Mouse (Mus musculus) bone marrow, adult 2 months (tissue): ENCODE results near the gene Selenoo. TPM values are rescaled to one million over a fixed set of nuclear protein-coding genes. Genes with fewer than 3 reads are reported as not detected.

Source experiments
- H3K27ac ChIP-seq: fragments of 200-500 bp; 2 replicates; pipeline ENCODE4 v1.5.1; 2012; ENCODE audit warnings: low read depth, mild to moderate bottlenecking, control low read depth, inconsistent platforms, low read length; ENCODE audit not compliant: control insufficient read depth, poor library complexity, insufficient read depth
- H3K4me1 ChIP-seq: fragments of 200-500 bp; 2 replicates; pipeline ENCODE4 v1.6.1; 2011; ENCODE audit warnings: low read length; ENCODE audit not compliant: control insufficient read depth, insufficient read depth
- H3K4me3 ChIP-seq: fragments of 200-500 bp; replicated peaks from 2 replicates; pipeline ENCODE3; 2011; ENCODE audit warnings: mild to moderate bottlenecking, low read depth, low read length, control low read depth; ENCODE audit not compliant: control insufficient read depth
- CTCF ChIP-seq: fragments of 200-500 bp; IDR thresholded peaks from 2 replicates; pipeline ENCODE4 v1.5.1; 2011; ENCODE audit warnings: low read length, control low read depth; ENCODE audit not compliant: control insufficient read depth, insufficient read depth
- POLR2A ChIP-seq: fragments of 200-500 bp; IDR thresholded peaks from 2 replicates; pipeline ENCODE4 v1.6.1; 2011; ENCODE audit warnings: low read depth, mild to moderate bottlenecking, control low read depth, low read length, borderline replicate concordance; ENCODE audit not compliant: control insufficient read depth
- WGBS: fragments of 180-500 bp; shearing (Covaris S2); methylation state at CpG from one replicate; pipeline ENCODE4 v1.1.7; 2018; 5-methylcytosine and 5-hydroxymethylcytosine counted together
- polyA plus RNA-seq: library from polyadenylated mRNA; stranded (reverse); fragments of >200 nt; gene quantifications from 2 replicates; pipeline ENCODE4 v1.2.4, GENCODE M21; 2011; ENCODE audit warnings: low replicate concordance; ENCODE audit not compliant: missing spikeins, insufficient read depth, insufficient read length

Selenoo gene
- polyA plus RNA-seq, 1 experiment = 17.9 TPM

DNA sequence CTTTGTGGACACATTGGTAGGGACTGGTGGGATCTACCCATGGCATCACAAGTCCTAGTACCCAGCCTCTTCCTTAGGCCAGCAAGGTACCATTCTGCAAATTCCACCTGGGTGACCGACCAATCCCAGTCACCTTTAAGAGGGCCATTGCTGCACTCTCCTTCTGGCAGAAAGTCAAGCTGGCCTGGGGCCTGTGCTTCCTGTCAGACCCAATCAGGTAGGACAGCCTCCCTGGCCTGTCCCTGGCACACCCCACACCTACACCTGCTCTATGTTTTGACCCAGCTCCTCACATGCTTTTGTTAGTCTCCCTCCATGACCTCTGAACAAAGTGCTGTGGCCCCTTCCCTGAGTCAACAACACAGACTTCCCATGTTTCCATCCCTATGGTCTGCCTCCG lies 4.1 kb upstream of the Selenoo start:
- H3K4me1 ChIP-seq = no peaks in the 10 kb centered on the region; the same call in 1 of the 2 replicates
- H3K27ac ChIP-seq = no peak overlapping the region
- TF ChIP-seq CTCF (no peak), POLR2A (no peak)
- no peak overlapping the region for H3K4me3 ChIP-seq
- WGBS = 88% methylated on average over 2 of the region's 2 CpGs

DNA sequence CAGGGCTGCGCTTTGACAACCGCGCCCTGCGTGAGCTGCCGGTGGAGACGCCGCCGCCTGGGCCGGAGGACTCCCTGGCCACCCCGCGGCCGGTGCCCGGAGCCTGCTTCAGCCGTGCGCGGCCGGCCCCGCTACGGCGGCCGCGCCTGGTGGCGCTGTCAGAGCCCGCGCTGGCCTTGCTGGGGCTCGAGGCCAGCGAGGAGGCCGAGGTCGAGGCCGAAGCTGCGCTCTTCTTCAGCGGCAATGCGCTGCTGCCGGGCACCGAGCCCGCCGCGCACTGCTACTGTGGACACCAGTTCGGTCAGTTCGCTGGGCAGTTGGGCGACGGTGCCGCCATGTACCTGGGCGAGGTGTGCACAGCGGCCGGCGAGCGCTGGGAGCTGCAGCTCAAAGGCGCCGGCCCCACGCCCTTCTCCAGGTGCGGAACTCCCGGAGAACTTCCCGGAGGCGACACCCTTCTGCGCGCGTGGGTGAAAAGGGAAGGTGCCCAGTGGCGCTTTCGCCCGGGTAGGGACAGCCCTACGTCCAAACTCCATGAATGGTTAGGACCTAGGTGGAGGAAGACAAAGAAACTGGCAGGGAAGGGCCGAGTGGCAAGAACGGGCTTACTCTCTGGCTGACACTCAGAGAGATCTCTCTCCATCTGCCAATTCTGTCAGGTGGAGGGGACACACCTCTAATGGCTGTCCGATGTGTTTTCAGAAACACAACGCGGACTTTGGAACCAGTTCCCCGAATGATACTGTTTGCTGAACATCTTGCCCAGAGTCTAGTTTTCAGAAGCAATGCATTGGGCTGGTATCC lies 566 bp downstream of the Selenoo start:
- 2% methylated on average over 68 of the region's 68 CpGs for WGBS
- TF ChIP-seq POLR2A = no peak
- no peak for TF ChIP-seq CTCF
- Histone ChIP-seq H3K4me1 (peaks cover 3% of the 10 kb centered on the region; the same call in 1 of the 2 replicates), H3K27ac (peak overlapping the region; percentile 92), H3K4me3 (peak overlapping the region; percentile 89)

DNA sequence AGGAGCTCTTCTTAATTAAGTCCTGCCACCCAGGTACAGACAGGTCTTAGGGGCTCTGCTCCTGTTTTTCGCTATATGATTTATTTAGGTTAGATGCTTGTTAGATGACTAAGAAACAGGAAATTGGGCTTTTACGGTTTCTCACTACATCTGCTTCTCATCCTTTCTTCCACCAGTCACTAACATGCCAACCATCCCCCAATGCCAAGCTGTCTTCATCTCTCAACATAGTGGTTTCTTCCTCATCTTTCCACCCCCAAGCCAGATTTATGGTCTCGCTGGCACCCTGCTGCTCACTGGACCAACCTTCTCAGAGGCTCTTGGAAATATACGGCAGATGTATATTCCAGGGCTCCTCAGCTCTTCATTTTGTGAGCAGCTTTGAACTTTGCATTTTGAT lies 1.8 kb downstream of the Selenoo start:
- WGBS = 83% methylated on average over 4 of the region's 4 CpGs
- H3K4me1 ChIP-seq = peaks cover 3% of the 10 kb centered on the region; the same call in 1 of the 2 replicates
- TF ChIP-seq POLR2A (no peak), CTCF (no peak)
- H3K4me3 ChIP-seq = no peak overlapping the region
- no peak overlapping the region for H3K27ac ChIP-seq

DNA sequence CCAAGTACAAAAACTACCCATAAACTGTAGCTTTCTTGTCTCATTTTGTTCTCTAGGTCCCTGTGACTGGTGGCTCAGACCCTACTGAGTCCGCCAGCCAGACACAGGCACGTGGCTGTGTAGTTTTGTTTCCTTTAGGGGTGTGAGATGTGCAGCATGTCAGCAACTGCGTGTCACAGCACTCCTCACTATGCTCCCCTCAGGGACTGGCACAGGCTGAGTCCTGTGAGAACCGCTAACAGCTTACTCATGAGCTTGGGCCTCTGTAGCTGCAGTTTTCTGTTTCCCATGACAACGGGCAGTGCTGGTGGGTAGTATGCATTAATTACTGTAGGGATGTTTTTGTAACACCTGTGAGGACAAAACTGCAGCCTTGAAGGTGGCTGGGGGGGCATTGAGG lies 3.3 kb downstream of the Selenoo start:
- no peak for TF ChIP-seq POLR2A
- TF ChIP-seq CTCF = no peak
- H3K27ac ChIP-seq = no peak overlapping the region
- no peak overlapping the region for H3K4me3 ChIP-seq
- H3K4me1 ChIP-seq = peaks cover 3% of the 10 kb centered on the region; the same call in 1 of the 2 replicates
- 86% methylated on average over 5 of the region's 5 CpGs for WGBS

DNA sequence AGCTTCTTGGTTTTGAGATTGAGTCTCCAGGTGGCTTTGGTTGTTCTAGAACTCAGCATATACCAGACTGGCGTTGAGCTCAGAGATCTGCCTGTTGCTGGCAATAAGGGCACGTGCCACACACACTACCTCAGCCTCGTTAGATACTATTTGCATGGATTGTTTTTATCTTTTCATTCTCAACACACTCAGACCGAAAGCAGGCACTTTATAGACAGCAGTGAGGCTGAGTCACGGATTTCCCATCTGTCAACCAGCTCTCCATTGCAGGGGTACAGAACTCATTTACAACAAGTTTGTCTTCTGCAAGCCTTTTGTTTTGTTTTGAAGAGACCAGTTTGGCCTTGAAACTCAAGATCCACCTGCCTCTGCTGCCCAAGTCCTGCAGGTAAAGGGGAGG lies 8.6 kb downstream of the Selenoo start:
- H3K27ac ChIP-seq = no peak overlapping the region
- H3K4me1 ChIP-seq = no peaks in the 10 kb centered on the region; the same call in 1 of the 2 replicates
- 88% methylated on average over 5 of the region's 5 CpGs for WGBS
- no peak overlapping the region for H3K4me3 ChIP-seq
- TF ChIP-seq CTCF (no peak), POLR2A (no peak)

DNA sequence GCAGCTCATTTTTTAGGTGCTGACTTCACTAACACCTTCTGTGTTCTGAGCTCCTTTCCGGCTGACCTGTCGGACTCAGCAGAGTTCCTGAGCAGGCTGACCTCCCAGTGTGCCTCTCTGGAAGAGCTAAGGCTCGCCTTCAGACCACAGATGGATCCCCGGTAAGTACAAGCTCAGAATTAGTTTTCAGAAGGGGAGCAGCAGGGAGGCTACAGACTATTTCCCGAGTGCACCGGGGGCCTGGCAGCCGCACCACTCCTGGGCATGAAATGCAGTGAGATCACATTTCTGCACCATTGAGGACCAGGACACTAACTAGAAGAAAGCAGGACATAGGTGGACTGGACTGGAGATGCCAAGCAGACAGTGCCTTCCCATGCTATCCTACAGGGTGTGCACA lies 9.7 kb downstream of the Selenoo start:
- no peak for TF ChIP-seq CTCF
- TF ChIP-seq POLR2A = no peak

DNA sequence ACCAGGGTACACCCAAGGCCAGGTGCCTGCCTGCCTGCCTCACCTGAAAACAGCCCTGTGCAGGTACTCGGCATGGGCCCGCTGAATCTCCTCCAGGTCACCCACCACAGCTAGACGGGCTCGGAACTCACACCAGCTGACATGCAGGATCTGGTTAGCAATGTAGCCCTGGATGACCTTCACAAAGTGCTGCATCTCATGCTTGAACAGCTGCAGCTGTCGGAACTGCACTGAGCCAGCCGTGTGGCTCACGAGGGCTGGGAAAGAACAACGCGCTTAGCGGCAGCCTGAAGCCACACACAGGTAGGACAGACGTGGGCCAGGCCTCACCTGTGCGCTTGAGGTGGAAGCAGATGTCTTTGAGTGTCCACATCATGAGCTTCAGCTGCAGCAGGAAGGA lies 11.9 kb downstream of the Selenoo start:
- H3K27ac ChIP-seq = no peak overlapping the region
- 92% methylated on average over 12 of the region's 12 CpGs for WGBS
- TF ChIP-seq POLR2A (no peak), CTCF (no peak)
- H3K4me3 ChIP-seq = no peak overlapping the region
- H3K4me1 ChIP-seq = no peaks in the 10 kb centered on the region; the same call in 1 of the 2 replicates

More for the DNA sequence above, 9.7 kb downstream of the Selenoo start:
- peak overlapping the region; percentile 68 for H3K27ac ChIP-seq
- no peaks in the 10 kb centered on the region; the same call in 1 of the 2 replicates for H3K4me1 ChIP-seq
- no peak overlapping the region for H3K4me3 ChIP-seq
- WGBS = 86% methylated on average over 7 of the region's 7 CpGs

DNA sequence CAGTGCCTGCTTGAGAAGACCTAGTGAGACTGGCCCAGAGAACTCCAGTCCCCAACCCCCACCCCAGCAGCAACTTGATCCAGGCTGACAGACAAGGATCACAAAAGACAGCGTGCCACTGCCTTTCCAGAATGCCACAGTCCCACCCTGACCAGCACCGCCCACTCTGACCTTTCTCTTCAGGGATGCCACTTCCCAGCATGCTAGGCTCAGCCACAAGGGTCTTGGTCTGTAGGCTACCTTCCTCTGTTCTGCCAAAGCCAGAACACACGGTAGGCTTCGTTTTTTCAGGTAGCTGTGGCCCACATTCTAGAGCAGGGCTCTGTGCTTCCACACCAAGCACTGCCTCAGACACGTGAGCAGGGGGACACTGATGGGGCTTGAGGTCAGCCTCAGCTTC lies 13.8 kb downstream of the Selenoo start:
- Histone ChIP-seq H3K4me3 (no peak overlapping the region), H3K27ac (no peak overlapping the region), H3K4me1 (no peaks in the 10 kb centered on the region; the same call in 1 of the 2 replicates)
- TF ChIP-seq CTCF (no peak), POLR2A (no peak)
- 86% methylated on average over 5 of the region's 5 CpGs for WGBS
